In the genomic region with DNA sequence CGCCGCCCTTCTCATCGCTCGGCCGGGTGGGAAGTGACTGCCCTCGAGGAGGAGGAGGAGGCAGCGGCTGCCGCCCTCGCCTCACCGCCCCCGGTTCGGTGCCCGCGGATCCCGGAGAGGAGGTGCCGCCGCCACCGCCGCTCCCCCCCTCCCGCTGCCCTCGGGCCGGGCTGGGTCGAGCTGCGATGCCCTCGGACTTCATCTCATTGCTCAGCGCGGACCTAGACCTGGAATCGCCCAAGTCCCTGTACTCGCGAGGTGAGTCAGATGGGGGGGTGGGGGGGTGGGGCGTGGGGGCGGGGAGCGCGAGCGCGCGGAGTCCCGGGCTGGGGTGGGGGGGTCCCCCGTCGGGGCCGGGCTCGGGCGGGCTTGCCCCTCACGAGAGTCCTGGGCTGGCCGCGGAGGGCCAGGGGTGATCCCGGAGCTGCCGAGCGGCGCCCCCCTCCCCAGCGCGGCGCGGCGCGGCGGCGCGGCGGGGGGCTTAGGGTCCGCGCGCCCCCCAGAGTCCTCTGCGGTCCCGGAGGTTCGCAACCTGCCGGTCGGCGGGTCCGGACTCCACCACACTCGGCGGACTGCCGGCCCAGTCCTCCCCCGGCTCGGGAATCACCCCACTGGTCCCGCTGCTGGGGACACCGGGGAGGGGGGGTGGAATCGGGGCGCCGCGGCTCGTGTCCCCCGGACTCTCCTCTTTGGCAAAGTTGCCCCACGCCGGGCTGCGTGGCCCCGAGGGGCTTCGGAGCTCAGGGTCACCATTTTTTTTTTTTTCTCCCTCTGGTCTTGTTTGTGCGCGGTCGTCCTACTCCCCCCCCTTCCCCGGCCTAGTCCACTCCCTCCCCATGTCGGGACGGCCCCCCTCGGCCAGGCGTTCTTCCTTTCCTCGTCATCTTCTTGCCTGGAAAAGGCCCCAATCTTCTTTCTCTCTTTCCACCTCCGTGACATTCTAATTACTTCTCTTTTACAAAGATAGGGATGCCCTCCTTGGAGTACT, we compare ENCODE assay signal across 8 mouse cellular contexts. TPM values are rescaled to one million over a fixed set of nuclear protein-coding genes. Genes with fewer than 3 reads are reported as not detected.
A peak's percentile ranks its signal among the peaks of the same experiment; 100 is the strongest.
DNase-seq lines count a peak whose midpoint lies in the region; ATAC-seq and TF ChIP-seq lines count a peak whose summit lies in the region.

No protein-coding gene starts in this region.

- H3K9ac ChIP-seq in embryonic facial prominence, embryonic 13.5 days, result peak overlapping the region; percentile 97
- H3K9ac ChIP-seq in limb, embryonic 14.5 days (ENCODE audit: low read depth, low read length, severe bottlenecking), result peak overlapping the region; percentile 94
- peak overlapping the region; percentile 93 for H3K9ac ChIP-seq in stomach, embryonic 14.5 days (replicated peaks; ENCODE audit: low read depth, low read length)

- under 1% methylated on average over 77 of the region's 98 CpGs for WGBS in embryonic facial prominence, embryonic 13.5 days
- WGBS in limb, embryonic 14.5 days, result 3% methylated on average over 28 of the region's 98 CpGs
- WGBS in stomach, embryonic 14.5 days, result 2% methylated on average over 55 of the region's 98 CpGs

- peak; percentile 61 for ATAC-seq in embryonic facial prominence, embryonic 13.5 days (ENCODE audit: insufficient number of reproducible peaks, insufficient read depth, low FRiP score, low TSS enrichment, low read depth)
- peak; percentile 12 for ATAC-seq in limb, embryonic 14.5 days (ENCODE audit: low FRiP score, low read depth)
- ATAC-seq in stomach, embryonic 14.5 days (ENCODE audit: insufficient number of reproducible peaks, insufficient read depth, low FRiP score, low read depth), result peak; percentile 42

- peak overlapping the region; percentile 96 for H3K4me3 ChIP-seq in embryonic facial prominence, embryonic 13.5 days
- peak overlapping the region; percentile 96 for H3K4me3 ChIP-seq in limb, embryonic 14.5 days (replicated peaks; ENCODE audit: low read length)
- H3K4me3 ChIP-seq in myocyte, result peak overlapping the region; percentile 55
- peak overlapping the region; percentile 91 for H3K4me3 ChIP-seq in stomach, embryonic 14.5 days (ENCODE audit: low read depth, low read length)

- TF ChIP-seq POLR2A in limb, embryonic 14.5 days (IDR thresholded peaks at IDR 0.05; ENCODE audit: borderline replicate concordance, extremely low read depth, insufficient read depth, insufficient read length), result no peak
- no peak for TF ChIP-seq POLR2A in myocyte (IDR thresholded peaks at IDR 0.05; ENCODE audit: insufficient read length, low read depth)

- H3K4me2 ChIP-seq in embryonic facial prominence, embryonic 13.5 days, result peak overlapping the region; percentile 80
- peak overlapping the region; percentile 69 for H3K4me2 ChIP-seq in limb, embryonic 14.5 days (replicated peaks; ENCODE audit: low read depth, low read length, severe bottlenecking)
- peak overlapping the region; percentile 85 for H3K4me2 ChIP-seq in myocyte (ENCODE audit: low read depth)
- peak overlapping the region; percentile 64 for H3K4me2 ChIP-seq in stomach, embryonic 14.5 days (replicated peaks; ENCODE audit: low read depth, low read length)

- H3ac ChIP-seq in myocyte (ENCODE audit: control insufficient read depth, insufficient read length), result peak overlapping the region; percentile 73

- peak; percentile 79 for DNase-seq in 3T3-L1 (ENCODE audit: low read depth, low spot score)
- DNase-seq in adrenal gland, postnatal 25 days, result peak; percentile 73
- DNase-seq in heart, adult 8-10 months (ENCODE audit: low spot score), result peak; percentile 44
- peak; percentile 59 for DNase-seq in kidney, adult 9 months
- DNase-seq in limb, embryonic 14.5 days (ENCODE audit: low spot score), result peak; percentile 22

- no peaks in the 10 kb centered on the region for H3K36me3 ChIP-seq in embryonic facial prominence, embryonic 13.5 days
- no peaks in the 10 kb centered on the region for H3K36me3 ChIP-seq in limb, embryonic 14.5 days (ENCODE audit: control insufficient read depth, insufficient read depth, low read length)
- H3K36me3 ChIP-seq in myocyte (ENCODE audit: control insufficient read depth, insufficient read depth), result no peaks in the 10 kb centered on the region
- H3K36me3 ChIP-seq in stomach, embryonic 14.5 days (ENCODE audit: control insufficient read depth, insufficient read depth, low read length), result no peaks in the 10 kb centered on the region; the same call in 1 of the 2 replicates

- H3K79me2 ChIP-seq in myocyte (ENCODE audit: control insufficient read depth, insufficient read depth), result peaks cover 52% of the 10 kb centered on the region

- H3K4me1 ChIP-seq in embryonic facial prominence, embryonic 13.5 days, result peaks cover 25% of the 10 kb centered on the region
- peaks cover 11% of the 10 kb centered on the region for H3K4me1 ChIP-seq in limb, embryonic 14.5 days (ENCODE audit: control insufficient read depth, insufficient read depth, low read length)
- H3K4me1 ChIP-seq in stomach, embryonic 14.5 days (ENCODE audit: control insufficient read depth, insufficient read depth, low read length), result peaks cover 6% of the 10 kb centered on the region; the same call in 1 of the 2 replicates

- no peaks in the 10 kb centered on the region for H3K27me3 ChIP-seq in embryonic facial prominence, embryonic 13.5 days
- H3K27me3 ChIP-seq in limb, embryonic 14.5 days (ENCODE audit: control insufficient read depth, insufficient read depth, low read length), result no peaks in the 10 kb centered on the region
- H3K27me3 ChIP-seq in myocyte (ENCODE audit: control insufficient read depth, insufficient read depth, insufficient read length), result no peaks in the 10 kb centered on the region
- no peaks in the 10 kb centered on the region for H3K27me3 ChIP-seq in stomach, embryonic 14.5 days (ENCODE audit: control insufficient read depth, insufficient read depth, low read length)

- H3K9me3 ChIP-seq in embryonic facial prominence, embryonic 13.5 days, result no peaks in the 10 kb centered on the region
- no peaks in the 10 kb centered on the region for H3K9me3 ChIP-seq in limb, embryonic 14.5 days (ENCODE audit: control insufficient read depth, low read length)
- H3K9me3 ChIP-seq in stomach, embryonic 14.5 days (ENCODE audit: control insufficient read depth, low read depth, low read length), result no peaks in the 10 kb centered on the region

- H3K27ac ChIP-seq in embryonic facial prominence, embryonic 13.5 days, result peak overlapping the region; percentile 98
- H3K27ac ChIP-seq in limb, embryonic 14.5 days (replicated peaks; ENCODE audit: low read depth, low read length), result peak overlapping the region; percentile 97
- H3K27ac ChIP-seq in stomach, embryonic 14.5 days (ENCODE audit: low read length), result peak overlapping the region; percentile 97

TF ChIP-seq in myocyte, 11 proteins besides CTCF, POLR2A, EP300 and RAD21:
- TF ChIP-seq E2F4 (IDR thresholded peaks at IDR 0.05; ENCODE audit: insufficient read depth) (no peak), TCF3 (IDR thresholded peaks at IDR 0.05; ENCODE audit: insufficient read length, low read depth) (no peak), TCF12 (IDR thresholded peaks at IDR 0.05; ENCODE audit: insufficient read depth, poor library complexity, severe bottlenecking) (no peak), POLR2AphosphoS2 (IDR thresholded peaks at IDR 0.05; ENCODE audit: insufficient read length, low read depth) (no peak), USF1 (IDR thresholded peaks at IDR 0.05; ENCODE audit: low read depth) (no peak), REST (IDR thresholded peaks at IDR 0.05; ENCODE audit: insufficient read depth, insufficient read length) (no peak), MYOG (IDR thresholded peaks at IDR 0.05; ENCODE audit: control insufficient read depth in 1 of 3, insufficient read depth in 1 of 3, insufficient read length in 2 of 3, low read depth in 2 of 3) (no peak), SRF (IDR thresholded peaks at IDR 0.05; ENCODE audit: control insufficient read depth, insufficient read length, low read depth) (no peak), MYOD1 (IDR thresholded peaks at IDR 0.05; ENCODE audit: control insufficient read depth in 1 of 3, insufficient read length in 2 of 3, low read depth in 2 of 3) (no peak), MAX (IDR thresholded peaks at IDR 0.05; ENCODE audit: low read depth) (no peak), CEBPB (IDR thresholded peaks at IDR 0.05; ENCODE audit: insufficient read depth, poor library complexity, severe bottlenecking) (no peak)

RNA-seq across cellular contexts. Expression of a gene that starts 0.7 kb away (rescaled TPM):
- 172 and 180 TPM in 2 replicates for total RNA-seq in adrenal gland, postnatal 25 days (2021)
- polyA plus RNA-seq in embryonic facial prominence, embryonic 13.5 days (2015; fragmentation: Nextera tagmentation; extraction: Ambion mirVana), result 23.5 and 28.8 TPM in 2 replicates
- total RNA-seq in heart, adult 8-10 months (2022), result 10 to 100 TPM; 19.1 to 24.7 (median 23.8) TPM
- 70.1 and 94.1 TPM in 2 replicates for polyA plus RNA-seq in limb, embryonic 14.5 days (2012; rRNA removed)
- polyA plus RNA-seq in limb, embryonic 14.5 days (2014; fragmentation: Nextera tagmentation; extraction: Ambion mirVana), result 17.6 and 23.1 TPM in 2 replicates
- 5.6 TPM for polyA plus RNA-seq in myocyte (2012; fragmentation: generic; extraction: Trizol)
- polyA plus RNA-seq in stomach, embryonic 14.5 days (2014; fragmentation: Nextera tagmentation; extraction: Ambion mirVana), result 19.0 and 20.7 TPM in 2 replicates

Comparison
In these comparisons a context has a peak if more than half of its experiments do, and no peak if none do; other contexts are left out.
1. Peak in every context shown above with its lines: DNase-seq, ATAC-seq, H3K4me3 ChIP-seq and H3K27ac ChIP-seq.
2. DNase-seq: peak in every context shown above with its lines; median percentile 79 in 3T3-L1; 73 in adrenal gland, postnatal 25 days; 59 in kidney, adult 9 months; 44 in heart, adult 8-10 months; 22 in limb, embryonic 14.5 days.